Mouse (Mus musculus) liver, embryonic 14.5 days (tissue): ENCODE measurements around the gene Mrpl47.

Experiments used
- CTCF ChIP-seq: IDR thresholded peaks from 2 replicates; pipeline ENCODE4 v1.5.1; 2016; ENCODE audit warnings: antibody characterized with exemption, low read depth, control low read depth
- EP300 ChIP-seq: IDR thresholded peaks from 2 replicates; pipeline ENCODE4 v1.6.1; 2016; ENCODE audit warnings: antibody characterized with exemption, low read depth

DNA sequence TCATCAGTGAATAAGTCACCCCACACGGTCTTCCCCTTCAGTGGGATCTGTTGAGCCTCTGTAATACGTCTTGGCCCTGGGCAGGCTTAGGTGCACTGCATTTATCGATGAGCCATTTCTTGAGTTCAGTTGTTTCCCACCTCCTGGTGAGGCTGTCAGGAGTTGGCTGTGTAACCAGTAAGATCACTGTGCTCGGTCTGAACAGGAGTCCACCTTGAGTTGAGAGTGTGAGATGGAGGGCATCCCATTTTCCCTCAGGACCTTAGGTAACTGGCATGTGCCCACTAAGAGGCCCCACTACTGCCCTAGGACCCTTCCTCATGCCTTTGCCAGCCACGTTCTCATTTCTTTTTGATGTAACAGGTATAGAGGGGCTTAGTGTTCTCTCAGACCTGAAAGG is 11.5 kb downstream of the Mrpl47 start:
- no peak for TF ChIP-seq CTCF
- TF ChIP-seq EP300, result no peak
